Mouse (Mus musculus): ENCODE measurements around the gene Esrrg. TPM values are rescaled to one million over a fixed set of nuclear protein-coding genes. Genes with fewer than 3 reads are reported as not detected.
A peak's percentile ranks its signal among the peaks of the same experiment; 100 is the strongest.

Esrrg gene
- total and polyA plus RNA-seq, 2 experiments from 2014 or later = 28.0 to 41.6 TPM

DNA sequence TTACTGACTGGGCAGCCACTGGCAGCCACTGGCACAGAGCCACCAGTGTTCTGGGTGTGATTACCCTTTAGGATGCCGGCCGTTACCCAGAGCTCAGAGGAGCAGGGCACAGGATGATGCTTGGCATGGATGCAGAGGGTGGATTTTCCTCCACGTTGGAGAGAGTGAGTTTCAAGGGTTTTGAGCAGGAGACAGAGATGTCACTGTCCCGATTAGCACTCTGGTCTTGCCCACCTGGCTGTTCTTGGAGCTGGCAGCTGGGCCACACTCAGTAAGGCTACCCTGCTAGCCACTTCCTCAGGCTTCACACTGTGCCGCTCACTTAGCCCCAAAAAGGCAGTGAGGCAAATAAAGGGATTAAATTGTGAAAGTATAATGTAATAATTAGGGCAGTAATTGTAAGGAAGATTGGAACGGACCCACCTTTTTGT lies 438.1 kb downstream of the Esrrg start:
- no peaks in the 10 kb centered on the region for H3K9me3 ChIP-seq (ENCODE audit: low read length)
- H3K27me3 ChIP-seq (ENCODE audit: insufficient read depth, low read length) = no peaks in the 10 kb centered on the region
- no peak overlapping the region for H3K9ac ChIP-seq (replicated peaks; ENCODE audit: low read length)
- TF ChIP-seq CTCF (IDR thresholded peaks at IDR 0.05; ENCODE audit: low read depth) = no peak
- DNase-seq (ENCODE audit: low spot score) = peak; percentile 56
- ATAC-seq = peak; percentile 74
- WGBS = 51% methylated on average over 6 of the region's 6 CpGs
- H3K4me2 ChIP-seq (ENCODE audit: low read depth, low read length) = no peak overlapping the region
- H3K36me3 ChIP-seq (ENCODE audit: insufficient read depth, low read length) = no peaks in the 10 kb centered on the region
- H3K4me3 ChIP-seq (ENCODE audit: low read length) = no peak overlapping the region
- no peaks in the 10 kb centered on the region for H3K4me1 ChIP-seq (ENCODE audit: insufficient read depth, low read length)
- H3K27ac ChIP-seq = no peak overlapping the region

DNA sequence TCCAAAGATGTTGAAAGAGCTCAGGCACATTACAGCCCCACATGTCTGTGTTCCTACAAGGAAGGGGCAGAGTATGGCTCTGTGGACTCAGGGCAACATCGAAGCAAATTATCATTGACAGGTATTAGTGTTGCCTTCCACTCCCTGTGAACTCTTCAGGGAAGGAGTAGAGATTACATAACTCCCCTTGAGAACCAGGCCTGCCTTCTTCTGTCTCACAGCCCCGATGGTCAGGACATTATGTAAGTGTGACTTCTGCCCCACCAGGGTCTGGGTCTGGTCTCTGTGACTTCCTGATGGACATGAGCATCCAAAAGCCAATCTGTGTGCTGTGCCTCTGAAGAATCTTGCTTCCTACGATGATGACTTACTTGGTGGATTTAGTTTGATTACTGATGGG lies 438.6 kb downstream of the Esrrg start:
- H3K9ac ChIP-seq (replicated peaks; ENCODE audit: low read length) = no peak overlapping the region
- H3K27me3 ChIP-seq (ENCODE audit: insufficient read depth, low read length) = no peaks in the 10 kb centered on the region
- no peak overlapping the region for H3K27ac ChIP-seq
- TF ChIP-seq CTCF (IDR thresholded peaks at IDR 0.05; ENCODE audit: low read depth) = no peak
- H3K4me3 ChIP-seq (ENCODE audit: low read length) = no peak overlapping the region
- no peaks in the 10 kb centered on the region for H3K36me3 ChIP-seq (ENCODE audit: insufficient read depth, low read length)
- no peaks in the 10 kb centered on the region for H3K9me3 ChIP-seq (ENCODE audit: low read length)
- DNase-seq (ENCODE audit: low spot score) (no peak), ATAC-seq (no peak)
- no peak overlapping the region for H3K4me2 ChIP-seq (ENCODE audit: low read depth, low read length)
- WGBS = 75% methylated on average over 3 of the region's 3 CpGs
- H3K4me1 ChIP-seq (ENCODE audit: insufficient read depth, low read length) = no peaks in the 10 kb centered on the region

DNA sequence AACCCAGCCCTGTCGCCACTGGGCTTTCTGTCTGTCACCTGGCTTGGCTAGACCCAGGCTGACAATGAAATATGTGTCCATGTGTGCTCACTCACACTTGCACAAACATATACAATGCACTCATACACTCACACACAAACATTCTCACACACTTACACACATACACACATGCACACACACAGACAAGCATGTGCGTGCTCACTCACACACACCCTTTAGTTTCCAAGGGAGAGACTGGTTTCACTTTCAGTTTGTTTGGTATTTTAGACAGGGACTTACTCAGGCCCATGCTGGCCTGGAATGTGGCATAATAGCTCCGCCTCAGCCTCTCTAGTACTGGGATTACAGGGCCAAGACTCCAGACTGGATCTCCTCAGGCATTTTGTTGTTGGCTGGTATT lies 447.3 kb downstream of the Esrrg start:
- Histone ChIP-seq H3K4me3 (ENCODE audit: low read length) (no peak overlapping the region), H3K27me3 (ENCODE audit: insufficient read depth, low read length) (no peaks in the 10 kb centered on the region), H3K9me3 (ENCODE audit: low read length) (no peaks in the 10 kb centered on the region), H3K4me1 (ENCODE audit: insufficient read depth, low read length) (no peaks in the 10 kb centered on the region), H3K4me2 (ENCODE audit: low read depth, low read length) (no peak overlapping the region), H3K36me3 (ENCODE audit: insufficient read depth, low read length) (no peaks in the 10 kb centered on the region), H3K27ac (no peak overlapping the region), H3K9ac (replicated peaks; ENCODE audit: low read length) (no peak overlapping the region)
- ATAC-seq (no peak), DNase-seq (ENCODE audit: low spot score) (no peak)
- 69% methylated on average over 3 of the region's 3 CpGs for WGBS
- TF ChIP-seq CTCF (IDR thresholded peaks at IDR 0.05; ENCODE audit: low read depth) = no peak

DNA sequence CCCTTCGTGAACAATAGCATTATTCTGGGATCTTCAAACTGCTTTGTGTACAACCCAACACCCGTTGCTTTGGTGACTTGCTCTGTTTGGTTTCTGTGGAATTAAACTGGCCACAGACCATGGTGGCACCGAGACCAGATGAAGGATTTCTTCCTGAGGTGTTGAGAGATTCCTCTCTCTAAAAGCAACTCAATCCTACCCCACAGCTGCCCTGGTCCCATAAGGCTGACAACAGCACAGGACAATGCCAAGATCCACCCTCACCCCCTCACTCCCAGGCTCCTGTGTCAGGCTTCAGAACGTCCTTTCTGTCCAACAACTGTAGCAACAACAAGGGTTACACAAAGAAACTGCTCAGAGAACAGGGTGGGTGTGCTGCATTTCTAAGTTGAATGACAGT lies 449.3 kb downstream of the Esrrg start:
- ATAC-seq (no peak), DNase-seq (ENCODE audit: low spot score) (no peak)
- H3K36me3 ChIP-seq (ENCODE audit: insufficient read depth, low read length) = no peaks in the 10 kb centered on the region
- TF ChIP-seq CTCF (IDR thresholded peaks at IDR 0.05; ENCODE audit: low read depth) = no peak
- H3K27me3 ChIP-seq (ENCODE audit: insufficient read depth, low read length) = no peaks in the 10 kb centered on the region
- WGBS = 51% methylated on average over 4 of the region's 4 CpGs
- H3K4me3 ChIP-seq (ENCODE audit: low read length) = no peak overlapping the region
- no peaks in the 10 kb centered on the region for H3K4me1 ChIP-seq (ENCODE audit: insufficient read depth, low read length)
- H3K27ac ChIP-seq = no peak overlapping the region
- no peaks in the 10 kb centered on the region for H3K9me3 ChIP-seq (ENCODE audit: low read length)
- no peak overlapping the region for H3K4me2 ChIP-seq (ENCODE audit: low read depth, low read length)
- H3K9ac ChIP-seq (replicated peaks; ENCODE audit: low read length) = no peak overlapping the region

DNA sequence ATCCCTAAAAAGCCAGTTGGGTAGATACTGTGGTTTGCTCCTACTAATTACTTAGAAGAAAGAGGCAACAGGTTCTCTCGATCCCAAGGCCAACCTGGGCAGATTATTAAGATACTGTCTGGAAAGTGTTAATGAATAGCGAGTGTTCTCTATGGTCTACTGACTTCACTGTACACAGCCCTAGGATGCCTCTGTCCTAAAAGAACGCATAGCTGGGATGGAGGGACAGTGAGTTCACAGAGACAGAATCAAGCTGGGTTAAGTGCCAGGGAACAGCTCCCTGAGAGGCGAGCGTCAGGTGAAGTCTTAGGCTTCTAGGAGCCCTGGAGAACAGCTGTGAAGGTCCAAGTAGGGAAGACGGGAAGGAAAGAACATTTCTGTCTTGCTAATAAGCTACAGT lies 450.4 kb downstream of the Esrrg start:
- H3K36me3 ChIP-seq (ENCODE audit: insufficient read depth, low read length) = no peaks in the 10 kb centered on the region
- ATAC-seq (no peak), DNase-seq (ENCODE audit: low spot score) (no peak)
- no peak overlapping the region for H3K9ac ChIP-seq (replicated peaks; ENCODE audit: low read length)
- no peaks in the 10 kb centered on the region for H3K4me1 ChIP-seq (ENCODE audit: insufficient read depth, low read length)
- no peak for TF ChIP-seq CTCF (IDR thresholded peaks at IDR 0.05; ENCODE audit: low read depth)
- H3K27me3 ChIP-seq (ENCODE audit: insufficient read depth, low read length) = no peaks in the 10 kb centered on the region
- no peak overlapping the region for H3K4me2 ChIP-seq (ENCODE audit: low read depth, low read length)
- H3K4me3 ChIP-seq (ENCODE audit: low read length) = no peak overlapping the region
- 87% methylated on average over 6 of the region's 6 CpGs for WGBS
- H3K9me3 ChIP-seq (ENCODE audit: low read length) = no peaks in the 10 kb centered on the region
- no peak overlapping the region for H3K27ac ChIP-seq

DNA sequence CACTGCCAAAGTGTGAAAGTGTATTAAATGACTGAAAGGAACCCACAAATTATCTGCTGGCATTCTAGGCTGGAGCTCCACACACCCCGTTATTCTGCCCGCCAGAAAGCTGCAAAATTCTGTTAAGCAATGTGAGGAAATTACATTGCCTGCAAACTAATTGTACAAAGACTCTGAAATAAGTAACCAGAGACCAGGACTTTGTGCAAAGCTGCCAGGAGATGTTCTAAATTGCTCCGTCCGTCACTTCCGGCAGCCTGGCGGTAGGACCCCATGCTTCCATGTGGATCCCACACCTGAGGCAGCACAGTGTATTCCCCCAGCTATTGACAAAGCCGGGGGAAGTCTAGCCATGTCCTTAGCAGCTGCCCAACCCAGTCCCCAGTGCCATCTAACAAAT lies 451.9 kb downstream of the Esrrg start:
- Histone ChIP-seq H3K4me3 (ENCODE audit: low read length) (no peak overlapping the region), H3K36me3 (ENCODE audit: insufficient read depth, low read length) (no peaks in the 10 kb centered on the region), H3K9ac (replicated peaks; ENCODE audit: low read length) (no peak overlapping the region), H3K4me2 (ENCODE audit: low read depth, low read length) (no peak overlapping the region), H3K27ac (no peak overlapping the region), H3K27me3 (ENCODE audit: insufficient read depth, low read length) (no peaks in the 10 kb centered on the region), H3K9me3 (ENCODE audit: low read length) (no peaks in the 10 kb centered on the region), H3K4me1 (ENCODE audit: insufficient read depth, low read length) (no peaks in the 10 kb centered on the region)
- DNase-seq (ENCODE audit: low spot score) = no peak
- no peak for ATAC-seq
- 76% methylated on average over 7 of the region's 7 CpGs for WGBS
- no peak for TF ChIP-seq CTCF (IDR thresholded peaks at IDR 0.05; ENCODE audit: low read depth)

DNA sequence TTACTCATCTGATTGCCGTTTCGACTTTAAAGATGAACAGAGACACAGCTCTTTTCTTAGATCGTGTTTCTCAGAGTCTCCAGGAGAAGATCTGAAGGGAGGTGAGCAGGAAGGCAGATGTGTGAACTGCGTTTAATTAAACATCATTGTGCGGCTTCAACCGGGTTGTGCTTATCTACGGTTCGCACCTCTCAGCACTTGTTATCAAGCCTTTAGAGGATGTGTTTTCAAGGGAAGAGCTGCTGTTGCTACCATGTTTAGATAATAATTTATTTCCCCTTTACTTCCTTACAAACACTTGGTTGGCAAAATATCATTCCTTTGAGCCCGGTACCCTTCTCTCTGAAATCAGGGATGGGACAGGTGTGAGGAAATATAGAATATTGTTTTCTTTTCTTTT lies 460.2 kb downstream of the Esrrg start:
- ATAC-seq (no peak), DNase-seq (ENCODE audit: low spot score) (no peak)
- no peaks in the 10 kb centered on the region for H3K4me1 ChIP-seq (ENCODE audit: insufficient read depth, low read length)
- no peaks in the 10 kb centered on the region for H3K36me3 ChIP-seq (ENCODE audit: insufficient read depth, low read length)
- H3K27me3 ChIP-seq (ENCODE audit: insufficient read depth, low read length) = no peaks in the 10 kb centered on the region
- H3K27ac ChIP-seq = no peak overlapping the region
- no peaks in the 10 kb centered on the region for H3K9me3 ChIP-seq (ENCODE audit: low read length)
- 82% methylated on average over 9 of the region's 9 CpGs for WGBS
- H3K4me2 ChIP-seq (ENCODE audit: low read depth, low read length) = no peak overlapping the region
- no peak overlapping the region for H3K4me3 ChIP-seq (ENCODE audit: low read length)
- no peak for TF ChIP-seq CTCF (IDR thresholded peaks at IDR 0.05; ENCODE audit: low read depth)
- H3K9ac ChIP-seq (replicated peaks; ENCODE audit: low read length) = no peak overlapping the region
